Mouse (Mus musculus) hindbrain, postnatal 0 days (tissue): Measurements from ENCODE around the gene Hist1h2bj. TPM values are rescaled to one million over a fixed set of nuclear protein-coding genes. Genes with fewer than 3 reads are reported as not detected.
"Not testable (repeated sequence)": the region's sequence is repeated elsewhere in the genome, so short reads cannot be mapped to it uniquely, and the experiment has no call there.

ENCODE experiments used
- ATAC-seq: fragments of 200-750 bp; cut with Nextera tagmentation; 2 replicates; pipeline ENCODE4 v1.8.0; 2017; ENCODE audit warnings: mild to moderate bottlenecking, moderate TSS enrichment, moderate library complexity
- DNase-seq: peaks from one replicate; pipeline ENCODE4 v3.0.0-alpha.2; 2015; ENCODE audit warnings: low spot score
- H3K27ac ChIP-seq: fragments of 300-500 bp; sonication (generic); 2 replicates; pipeline ENCODE4 v1.5.1; 2014; ENCODE audit warnings: mild to moderate bottlenecking
- H3K27me3 ChIP-seq: fragments of 300-500 bp; sonication (generic); 2 replicates; pipeline ENCODE4 v1.6.1; 2014; ENCODE audit warnings: low read length, mixed read lengths; ENCODE audit not compliant: insufficient read depth
- H3K36me3 ChIP-seq: fragments of 300-500 bp; sonication (generic); 2 replicates; pipeline ENCODE4 v1.6.1; 2014; ENCODE audit warnings: low read length, mixed read lengths; ENCODE audit not compliant: insufficient read depth
- H3K4me1 ChIP-seq: fragments of 300-500 bp; sonication (generic); 2 replicates; pipeline ENCODE4 v1.6.1; 2014; ENCODE audit warnings: antibody characterized with exemption, low read length, mixed read lengths; ENCODE audit not compliant: insufficient read depth
- H3K4me2 ChIP-seq: fragments of 300-500 bp; sonication (generic); 2 replicates; pipeline ENCODE4 v1.6.1; 2014; ENCODE audit warnings: low read depth, mild to moderate bottlenecking, low read length, moderate library complexity, mixed read lengths
- H3K4me3 ChIP-seq: fragments of 300-500 bp; sonication (generic); 2 replicates; pipeline ENCODE4 v1.5.1; 2014; ENCODE audit warnings: low read length
- H3K9ac ChIP-seq: fragments of 300-500 bp; sonication (generic); replicated peaks from 2 replicates; pipeline ENCODE4 v1.6.1; 2014; ENCODE audit warnings: mild to moderate bottlenecking, low read length, moderate library complexity, mixed read lengths
- H3K9me3 ChIP-seq: fragments of 300-500 bp; sonication (generic); 2 replicates; pipeline ENCODE4 v1.6.1; 2016; ENCODE audit warnings: low read length, mixed read lengths
- CTCF ChIP-seq: IDR thresholded peaks from 2 replicates; pipeline ENCODE4 v1.5.1; 2016; ENCODE audit warnings: antibody characterized with exemption, control low read depth, low read depth
- WGBS: fragments of 180-500 bp; shearing (Covaris S2); extraction: QIAGEN DNeasy Blood & Tissue Kit; methylation state at CpG from one replicate; pipeline ENCODE4 v1.1.7; 2014; 5-methylcytosine and 5-hydroxymethylcytosine counted together
- polyA plus RNA-seq: library from polyadenylated mRNA; unstranded; fragments of >200 nt; fragmentation: Nextera tagmentation; extraction: Ambion mirVana; gene quantifications from 2 replicates; pipeline ENCODE4 v1.2.1, GENCODE M21; 2015
- total RNA-seq: library from RNA; depleted of rRNA; stranded (reverse); fragments of >200 nt; gene quantifications from 2 replicates; pipeline ENCODE4 v1.2.3, GENCODE M21; 2014; rRNA removed

The Hist1h2bj gene
- total RNA-seq (777 and 1,409 TPM in 2 replicates), polyA plus RNA-seq (4.2 and 6.8 TPM in 2 replicates)

DNA sequence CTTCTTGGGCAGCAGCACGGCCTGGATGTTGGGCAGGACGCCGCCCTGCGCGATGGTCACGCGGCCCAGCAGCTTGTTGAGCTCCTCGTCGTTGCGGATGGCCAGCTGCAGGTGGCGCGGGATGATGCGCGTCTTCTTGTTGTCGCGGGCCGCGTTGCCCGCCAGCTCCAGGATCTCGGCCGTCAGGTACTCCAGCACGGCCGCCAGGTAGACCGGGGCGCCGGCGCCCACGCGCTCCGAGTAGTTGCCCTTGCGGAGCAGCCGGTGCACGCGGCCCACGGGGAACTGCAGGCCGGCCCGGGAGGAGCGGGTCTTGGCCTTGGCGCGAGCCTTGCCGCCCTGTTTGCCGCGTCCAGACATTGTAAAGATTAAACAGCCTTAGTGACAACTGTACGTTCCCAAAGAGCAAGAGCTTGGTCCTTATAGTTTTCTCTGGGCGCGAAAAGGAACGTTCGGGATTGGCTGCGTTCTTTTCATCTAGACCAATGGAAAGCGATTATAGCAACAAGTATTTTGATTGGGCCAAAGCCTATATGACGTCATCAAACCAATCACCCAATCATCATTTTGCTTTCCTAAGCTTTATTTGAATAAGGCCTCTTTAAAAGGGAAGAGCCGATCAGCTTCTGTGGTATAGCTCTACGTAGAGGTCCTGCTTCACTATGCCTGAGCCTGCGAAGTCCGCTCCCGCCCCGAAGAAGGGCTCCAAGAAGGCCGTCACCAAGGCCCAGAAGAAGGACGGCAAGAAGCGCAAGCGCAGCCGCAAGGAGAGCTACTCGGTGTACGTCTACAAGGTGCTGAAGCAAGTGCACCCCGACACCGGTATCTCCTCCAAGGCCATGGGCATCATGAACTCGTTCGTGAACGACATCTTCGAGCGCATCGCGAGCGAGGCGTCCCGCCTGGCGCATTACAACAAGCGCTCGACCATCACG is at the start of gene Hist1h2bj, which contains the start of gene Hist1h2ag:
TSS of gene Hist1h2bj (plus strand) at position 647 of the 935 bp plus-strand sequence.
TSS of gene Hist1h2ag (minus strand) at position 377 of the 935 bp plus-strand sequence.
- H3K9me3 ChIP-seq, H3K36me3 ChIP-seq, H3K27me3 ChIP-seq, H3K4me1 ChIP-seq: not testable (repeated sequence)
- DNase-seq (peak; percentile 98), ATAC-seq (peak; percentile 93)
- Histone ChIP-seq H3K9ac (peak within 1 kb of the TSS; percentile 35; the same call in 1 of the 2 replicates), H3K4me2 (peak within 1 kb of the TSS; percentile 62), H3K4me3 (peak within 1 kb of the TSS; percentile 33), H3K27ac (peak within 1 kb of the TSS; percentile 80)
- WGBS = under 1% methylated on average over 30 of the region's 80 CpGs

GRCm38 (mm10) chr13:21993957-21994738 is 48.9 kb upstream of the Hist1h2bj start:
- 2% methylated on average over 22 of the region's 22 CpGs for WGBS

DNA sequence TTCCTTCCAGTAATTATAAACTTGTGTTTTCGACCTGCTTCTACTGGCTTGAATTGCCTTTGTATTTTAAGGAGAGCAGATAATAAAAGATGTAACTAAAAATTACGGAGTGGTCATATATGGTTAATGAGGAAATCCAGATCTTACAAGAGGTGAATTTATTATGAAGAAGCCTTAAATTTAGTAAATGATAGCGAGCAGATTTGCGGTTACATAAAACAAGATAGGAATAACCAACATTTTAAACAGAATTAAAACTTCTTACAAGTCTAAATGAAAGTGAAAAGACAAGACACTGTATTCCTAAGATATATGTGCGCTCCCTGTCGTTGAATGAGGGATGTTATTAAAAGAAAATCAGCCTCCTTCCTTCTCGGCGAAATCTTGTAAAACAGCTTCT is 48.1 kb upstream of the Hist1h2bj start:
- no peaks in the 10 kb centered on the region for H3K36me3 ChIP-seq
- H3K4me1 ChIP-seq = no peaks in the 10 kb centered on the region
- peak overlapping the region; percentile 25 for H3K4me3 ChIP-seq
- peak overlapping the region; percentile 39 for H3K4me2 ChIP-seq
- peaks cover 63% of the 10 kb centered on the region for H3K27me3 ChIP-seq
- peak; percentile 20 for DNase-seq
- no peak for ATAC-seq
- no peak overlapping the region for H3K27ac ChIP-seq
- no peaks in the 10 kb centered on the region for H3K9me3 ChIP-seq
- WGBS = 8% methylated on average over 8 of the region's 8 CpGs
- no peak overlapping the region for H3K9ac ChIP-seq
- TF ChIP-seq CTCF = no peak

More at GRCm38 (mm10) chr13:21993957-21994738, 48.9 kb upstream of the Hist1h2bj start:
- Histone ChIP-seq H3K4me1 (no peaks in the 10 kb centered on the region), H3K27ac (no peak overlapping the region), H3K4me2 (no peak overlapping the region), H3K9me3 (no peaks in the 10 kb centered on the region), H3K36me3 (no peaks in the 10 kb centered on the region), H3K27me3 (peaks cover 55% of the 10 kb centered on the region), H3K9ac (no peak overlapping the region), H3K4me3 (no peak overlapping the region)
- no peak for TF ChIP-seq CTCF
- ATAC-seq = no peak
- DNase-seq = peak; percentile 7

DNA sequence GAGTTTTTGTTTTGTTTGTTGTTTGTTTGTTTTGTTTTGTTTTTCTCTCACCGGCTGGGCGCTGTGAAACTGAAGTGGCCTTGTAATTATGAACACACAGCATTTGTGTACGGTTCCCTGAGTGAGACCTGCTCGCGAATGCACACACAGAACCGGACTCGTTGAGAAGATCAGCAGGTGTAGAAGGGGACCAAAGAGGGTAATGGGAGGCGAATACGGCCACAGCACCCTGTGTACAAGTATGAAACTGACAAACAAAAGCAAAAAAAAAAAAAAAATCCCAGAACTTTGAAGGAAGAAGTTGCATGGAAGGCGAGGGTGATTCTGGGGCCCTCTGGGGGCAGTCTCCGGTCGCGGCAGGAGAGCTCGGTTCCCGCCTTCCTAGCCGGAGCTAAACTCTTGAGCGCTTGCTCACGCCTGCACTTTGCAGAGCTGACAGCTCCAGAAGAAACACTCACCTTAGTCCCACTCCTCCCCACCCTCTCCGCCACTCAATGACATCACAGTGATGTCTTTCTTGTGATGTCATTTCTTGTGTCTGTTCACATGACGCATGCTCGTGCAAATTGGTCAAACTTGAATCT is 47.6 kb upstream of the Hist1h2bj start:
- no peak for TF ChIP-seq CTCF
- H3K4me2 ChIP-seq = peak overlapping the region; percentile 39
- ATAC-seq (no peak), DNase-seq (peak; percentile 11)
- H3K9me3 ChIP-seq = no peaks in the 10 kb centered on the region
- H3K4me3 ChIP-seq = peak overlapping the region; percentile 25
- under 1% methylated on average over 21 of the region's 21 CpGs for WGBS
- H3K27ac ChIP-seq = no peak overlapping the region
- no peak overlapping the region for H3K9ac ChIP-seq
- no peaks in the 10 kb centered on the region for H3K4me1 ChIP-seq
- peaks cover 68% of the 10 kb centered on the region for H3K27me3 ChIP-seq
- H3K36me3 ChIP-seq = no peaks in the 10 kb centered on the region

- ATAC-seq (no peak), DNase-seq (peak; percentile 56)
- WGBS = 4% methylated on average over 12 of the region's 12 CpGs
- Histone ChIP-seq H3K4me2 (peak overlapping the region; percentile 39), H3K36me3 (no peaks in the 10 kb centered on the region), H3K9me3 (no peaks in the 10 kb centered on the region), H3K4me3 (peak overlapping the region; percentile 25), H3K27ac (no peak overlapping the region), H3K9ac (no peak overlapping the region), H3K4me1 (no peaks in the 10 kb centered on the region), H3K27me3 (peaks cover 77% of the 10 kb centered on the region)
- no peak for TF ChIP-seq CTCF
These were observed 46.7 kb upstream of the Hist1h2bj start for GRCm38 (mm10) chr13:21996101-21996839.

DNA sequence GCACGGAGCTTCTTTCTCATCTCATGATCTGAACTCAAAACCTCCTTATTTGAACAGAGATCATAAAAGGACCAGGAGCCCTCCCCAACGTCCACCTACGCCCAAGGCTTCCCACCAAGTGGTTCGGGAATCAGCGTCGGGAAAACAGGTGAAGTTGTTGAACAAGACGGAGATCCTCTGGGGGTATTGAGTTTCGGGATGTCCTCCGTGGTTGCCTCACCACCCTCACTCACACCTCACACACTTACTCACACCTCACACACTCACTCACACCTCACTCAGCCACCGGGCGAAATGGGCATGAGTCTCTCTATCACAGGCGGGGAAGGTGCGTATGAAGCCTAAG is 46.2 kb upstream of the Hist1h2bj start:
- peak overlapping the region; percentile 30; the same call in 1 of the 2 replicates for H3K4me2 ChIP-seq
- H3K27me3 ChIP-seq = peaks cover 82% of the 10 kb centered on the region
- under 1% methylated on average over 13 of the region's 13 CpGs for WGBS
- no peaks in the 10 kb centered on the region for H3K36me3 ChIP-seq
- no peak overlapping the region for H3K9ac ChIP-seq
- H3K4me1 ChIP-seq = no peaks in the 10 kb centered on the region
- peak overlapping the region; percentile 9; the same call in 1 of the 2 replicates for H3K4me3 ChIP-seq
- H3K9me3 ChIP-seq = no peaks in the 10 kb centered on the region
- DNase-seq = no peak
- ATAC-seq = no peak
- H3K27ac ChIP-seq = no peak overlapping the region
- TF ChIP-seq CTCF = no peak
